Mouse (Mus musculus): ENCODE data around the gene Sema6b. TPM values are rescaled to one million over a fixed set of nuclear protein-coding genes. Genes with fewer than 3 reads are reported as not detected.

Sema6b gene
- polyA plus RNA-seq, 1 experiment from 2014 or later = 9.6 TPM

- Histone ChIP-seq H3K9ac (peak overlapping the region; percentile 51), H3K36me3 (peaks cover 45% of the 10 kb centered on the region), H3K27ac (no peak overlapping the region), H3K4me1 (peaks cover 16% of the 10 kb centered on the region), H3K9me3 (replicated peaks) (peaks cover 20% of the 10 kb centered on the region), H3K4me2 (replicated peaks) (peak overlapping the region; percentile 53), H3K27me3 (peaks cover 78% of the 10 kb centered on the region), H3K4me3 (peak overlapping the region; percentile 28)
- WGBS = 9% methylated on average over 57 of the region's 59 CpGs
- ATAC-seq (ENCODE audit: low FRiP score) = no peak
Observed at GRCm38 (mm10) chr17:56124377-56125275, 15.5 kb downstream of the Sema6b start.

- ATAC-seq (ENCODE audit: low FRiP score) = no peak
- 38% methylated on average over 59 of the region's 59 CpGs for WGBS
- H3K9ac ChIP-seq = peak overlapping the region; percentile 51
Observed at GRCm38 (mm10) chr17:56123681-56124340, 16.3 kb downstream of the Sema6b start.

GRCm38 (mm10) chr17:56123161-56123560 is 17.0 kb downstream of the Sema6b start:
- Histone ChIP-seq H3K9ac (no peak overlapping the region), H3K36me3 (peaks cover 34% of the 10 kb centered on the region)
- 90% methylated on average over 12 of the region's 12 CpGs for WGBS

More at GRCm38 (mm10) chr17:56123681-56124340, 16.3 kb downstream of the Sema6b start:
- peaks cover 38% of the 10 kb centered on the region for H3K36me3 ChIP-seq
- H3K27me3 ChIP-seq = peaks cover 86% of the 10 kb centered on the region
- H3K27ac ChIP-seq = no peak overlapping the region
- H3K9me3 ChIP-seq (replicated peaks) = peaks cover 20% of the 10 kb centered on the region
- peak overlapping the region; percentile 28 for H3K4me3 ChIP-seq
- peaks cover 18% of the 10 kb centered on the region for H3K4me1 ChIP-seq
- H3K4me2 ChIP-seq (replicated peaks) = peak overlapping the region; percentile 53

GRCm38 (mm10) chr17:56121826-56122225 is 18.3 kb downstream of the Sema6b start, which contains the start of gene Lrg1:
Gene Lrg1 (minus strand): TSS chr17:56122001.
- no peak within 1 kb of the TSS for H3K27ac ChIP-seq
- no peak for ATAC-seq (ENCODE audit: low FRiP score)
- no peak within 1 kb of the TSS for H3K4me2 ChIP-seq (replicated peaks)
- H3K36me3 ChIP-seq = peaks cover 23% of the 10 kb centered on the region
- H3K4me1 ChIP-seq = peaks cover 26% of the 10 kb centered on the region
- peaks cover 93% of the 10 kb centered on the region for H3K27me3 ChIP-seq
- 57% methylated on average over 2 of the region's 2 CpGs for WGBS
- H3K4me3 ChIP-seq = no peak within 1 kb of the TSS
- H3K9me3 ChIP-seq (replicated peaks) = peaks cover 20% of the 10 kb centered on the region
- no peak within 1 kb of the TSS for H3K9ac ChIP-seq

More at GRCm38 (mm10) chr17:56123161-56123560, 17.0 kb downstream of the Sema6b start:
- Histone ChIP-seq H3K9me3 (replicated peaks) (peaks cover 20% of the 10 kb centered on the region), H3K27ac (no peak overlapping the region), H3K4me1 (peaks cover 18% of the 10 kb centered on the region), H3K4me2 (replicated peaks) (no peak overlapping the region), H3K4me3 (no peak overlapping the region), H3K27me3 (peaks cover 92% of the 10 kb centered on the region)
- no peak for ATAC-seq (ENCODE audit: low FRiP score)

GRCm38 (mm10) chr17:56119981-56120880 is 19.9 kb downstream of the Sema6b start:
- no peak overlapping the region for H3K27ac ChIP-seq
- H3K27me3 ChIP-seq = peaks cover 89% of the 10 kb centered on the region
- ATAC-seq (ENCODE audit: low FRiP score) = no peak
- H3K4me2 ChIP-seq (replicated peaks) = peak overlapping the region; percentile 18; the same call in 1 of the 2 replicates
- 9% methylated on average over 66 of the region's 66 CpGs for WGBS
- H3K9ac ChIP-seq = no peak overlapping the region
- peaks cover 26% of the 10 kb centered on the region for H3K4me1 ChIP-seq
- H3K4me3 ChIP-seq = peak overlapping the region; percentile 18
- H3K9me3 ChIP-seq (replicated peaks) = peaks cover 20% of the 10 kb centered on the region
- H3K36me3 ChIP-seq = peaks cover 13% of the 10 kb centered on the region

GRCm38 (mm10) chr17:56119431-56119830 is 20.7 kb downstream of the Sema6b start:
- ATAC-seq (ENCODE audit: low FRiP score) = no peak
- Histone ChIP-seq H3K4me1 (peaks cover 24% of the 10 kb centered on the region), H3K36me3 (peaks cover 13% of the 10 kb centered on the region), H3K27me3 (peaks cover 82% of the 10 kb centered on the region), H3K4me3 (no peak overlapping the region), H3K9me3 (replicated peaks) (peaks cover 20% of the 10 kb centered on the region), H3K4me2 (replicated peaks) (no peak overlapping the region), H3K9ac (no peak overlapping the region), H3K27ac (no peak overlapping the region)
- WGBS = 48% methylated on average over 12 of the region's 12 CpGs

- Histone ChIP-seq H3K4me3 (peak within 1 kb of the TSS; percentile 25), H3K9me3 (replicated peaks) (peaks cover 4% of the 10 kb centered on the region), H3K4me1 (peaks cover 24% of the 10 kb centered on the region), H3K36me3 (no peaks in the 10 kb centered on the region), H3K9ac (peak within 1 kb of the TSS; percentile 41; the same call in 1 of the 2 replicates), H3K27me3 (peaks cover 61% of the 10 kb centered on the region), H3K27ac (no peak within 1 kb of the TSS), H3K4me2 (replicated peaks) (peak within 1 kb of the TSS; percentile 55)
- ATAC-seq (ENCODE audit: low FRiP score) = 0 out of 2 replicates have a peak, but pooled peaks have one; percentile 26
- under 1% methylated on average over 27 of the region's 27 CpGs for WGBS
Observed at GRCm38 (mm10) chr17:56117251-56117710, 22.9 kb downstream of the Sema6b start, which contains the start of gene Plin5. Gene Plin5 (minus strand): TSS chr17:56117596.

- H3K4me2 ChIP-seq (replicated peaks) = no peak overlapping the region
- H3K27ac ChIP-seq = no peak overlapping the region
- H3K4me1 ChIP-seq = peaks cover 24% of the 10 kb centered on the region
- ATAC-seq (ENCODE audit: low FRiP score) = no peak
- H3K9ac ChIP-seq = no peak overlapping the region
- no peaks in the 10 kb centered on the region for H3K9me3 ChIP-seq (replicated peaks)
- H3K4me3 ChIP-seq = no peak overlapping the region
- H3K36me3 ChIP-seq = no peaks in the 10 kb centered on the region
- 81% methylated on average over 10 of the region's 10 CpGs for WGBS
- H3K27me3 ChIP-seq = peaks cover 50% of the 10 kb centered on the region
Observed at GRCm38 (mm10) chr17:56116193-56116592, 23.9 kb downstream of the Sema6b start.

GRCm38 (mm10) chr17:56112743-56113142 is 27.4 kb downstream of the Sema6b start:
- no peak overlapping the region for H3K27ac ChIP-seq
- 69% methylated on average over 3 of the region's 3 CpGs for WGBS

GRCm38 (mm10) chr17:56111864-56112263 is 28.3 kb downstream of the Sema6b start:
- Histone ChIP-seq H3K4me3 (no peak overlapping the region), H3K9me3 (replicated peaks) (no peaks in the 10 kb centered on the region), H3K27me3 (peaks cover 10% of the 10 kb centered on the region), H3K4me2 (replicated peaks) (no peak overlapping the region), H3K27ac (no peak overlapping the region), H3K9ac (no peak overlapping the region), H3K36me3 (no peaks in the 10 kb centered on the region), H3K4me1 (peaks cover 6% of the 10 kb centered on the region; the same call in 1 of the 2 replicates)
- no peak for ATAC-seq (ENCODE audit: low FRiP score)
- 42% methylated on average over 5 of the region's 5 CpGs for WGBS

More at GRCm38 (mm10) chr17:56112743-56113142, 27.4 kb downstream of the Sema6b start:
- no peak overlapping the region for H3K4me3 ChIP-seq
- no peaks in the 10 kb centered on the region for H3K36me3 ChIP-seq
- no peak overlapping the region for H3K9ac ChIP-seq
- H3K27me3 ChIP-seq = peaks cover 17% of the 10 kb centered on the region
- peaks cover 13% of the 10 kb centered on the region for H3K4me1 ChIP-seq
- no peak overlapping the region for H3K4me2 ChIP-seq (replicated peaks)
- H3K9me3 ChIP-seq (replicated peaks) = no peaks in the 10 kb centered on the region
- no peak for ATAC-seq (ENCODE audit: low FRiP score)

- H3K4me2 ChIP-seq (replicated peaks) = no peak overlapping the region
- H3K9ac ChIP-seq = no peak overlapping the region
- no peaks in the 10 kb centered on the region for H3K9me3 ChIP-seq (replicated peaks)
- 53% methylated on average over 1 of the region's 1 CpGs for WGBS
- H3K27ac ChIP-seq = no peak overlapping the region
- 0 out of 2 replicates have a peak, but pooled peaks cover 4% of the 10 kb centered on the region for H3K27me3 ChIP-seq
- H3K4me3 ChIP-seq = no peak overlapping the region
- H3K4me1 ChIP-seq = peaks cover 5% of the 10 kb centered on the region; the same call in 1 of the 2 replicates
- ATAC-seq (ENCODE audit: low FRiP score) = no peak
- H3K36me3 ChIP-seq = no peaks in the 10 kb centered on the region
Observed at GRCm38 (mm10) chr17:56111021-56111420, 29.1 kb downstream of the Sema6b start.
